Mouse (Mus musculus): ENCODE results near the gene Gtf2ird2.

Gtf2ird2 gene

DNA sequence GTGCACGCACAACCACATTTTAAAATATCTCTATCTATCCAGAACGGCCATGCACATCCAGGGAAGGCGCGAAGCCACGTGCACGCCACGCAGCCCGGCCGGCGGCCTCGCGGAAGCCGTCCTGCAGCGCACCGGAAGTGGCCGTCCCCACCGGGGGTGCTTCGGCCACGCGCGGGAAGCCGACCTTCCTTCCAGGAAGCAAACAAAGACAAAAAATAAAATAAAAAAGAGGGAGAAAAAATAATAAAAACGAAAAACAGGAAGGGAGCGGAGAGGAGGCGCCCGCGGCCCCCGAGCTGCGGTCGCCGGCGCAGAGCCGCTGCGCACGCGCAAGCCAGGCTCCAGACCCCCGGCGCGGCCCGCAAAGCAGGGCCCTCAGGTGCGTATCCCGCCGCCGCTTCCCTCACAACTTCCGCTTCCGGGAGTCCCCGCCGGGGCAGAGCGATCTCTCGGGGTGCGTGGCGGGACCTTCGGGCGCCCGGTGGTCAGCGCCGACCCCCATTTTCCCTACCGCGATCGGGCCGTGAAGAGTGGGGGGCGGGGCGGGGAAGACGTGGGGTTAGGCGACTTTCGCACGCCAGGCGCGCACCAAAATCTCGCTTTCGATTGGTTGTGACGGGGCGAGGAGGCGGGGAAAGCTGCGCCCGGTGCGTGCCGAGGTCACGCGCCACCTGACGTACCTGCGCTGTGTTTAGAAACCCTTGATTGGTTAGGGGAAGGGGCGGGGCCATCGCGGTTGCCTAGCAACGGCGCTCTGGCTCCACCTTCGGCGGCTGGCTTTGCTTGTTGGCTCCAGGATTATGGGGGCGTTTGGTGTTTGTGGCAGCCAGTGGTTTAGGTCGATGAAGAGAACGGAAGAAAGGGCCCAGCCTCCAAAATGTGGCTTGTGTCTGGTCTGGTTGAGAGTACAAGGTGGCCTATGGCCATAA, at the start of gene Gtf2ird2:
Gtf2ird2 (plus strand) TSS at position 140 of the 929 bp plus-strand sequence.
- DNase-seq (ENCODE audit: extremely low spot score) = peak; percentile 98

DNA sequence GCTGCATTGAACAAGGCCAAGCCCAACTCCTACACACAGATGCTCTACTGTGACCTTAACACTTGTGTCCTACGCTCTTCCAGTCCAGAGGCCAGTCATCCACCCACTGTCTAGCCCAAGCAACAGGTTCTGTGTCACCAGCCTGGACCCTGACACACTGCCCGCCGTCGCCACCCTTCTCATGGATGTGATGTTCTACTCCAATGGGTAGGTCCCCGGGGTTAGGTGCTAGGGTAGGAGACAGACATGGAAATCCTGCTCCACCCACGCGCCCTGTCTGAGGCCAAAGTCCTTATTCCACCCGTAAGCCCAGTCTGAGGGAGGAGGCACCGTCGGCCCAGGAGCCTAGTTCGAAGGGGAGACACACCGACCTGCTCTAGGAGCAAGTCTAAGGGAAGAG, 47.8 kb upstream of the Gtf2ird2 start:
- no peak for DNase-seq (ENCODE audit: extremely low spot score)

DNA sequence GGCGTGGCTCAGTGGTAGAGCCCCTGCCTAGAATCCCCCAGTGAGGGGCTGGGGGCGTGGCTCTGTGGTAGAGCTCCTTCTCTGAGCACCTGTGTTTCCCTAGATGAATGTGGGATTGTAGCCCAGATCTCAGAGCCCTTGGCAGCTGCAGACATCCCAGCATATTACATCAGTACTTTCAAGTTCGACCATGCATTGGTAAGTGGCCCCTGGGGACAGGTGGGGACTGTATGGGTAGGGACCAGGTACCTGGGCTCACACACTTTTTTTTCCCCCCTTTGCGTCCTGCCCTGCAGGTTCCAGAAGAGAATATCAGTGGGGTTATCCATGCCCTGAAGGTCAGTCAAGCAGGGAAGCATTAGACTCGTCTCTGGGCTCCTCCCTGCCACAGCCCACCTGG, 45.9 kb upstream of the Gtf2ird2 start:
- DNase-seq (ENCODE audit: extremely low spot score) = no peak

DNA sequence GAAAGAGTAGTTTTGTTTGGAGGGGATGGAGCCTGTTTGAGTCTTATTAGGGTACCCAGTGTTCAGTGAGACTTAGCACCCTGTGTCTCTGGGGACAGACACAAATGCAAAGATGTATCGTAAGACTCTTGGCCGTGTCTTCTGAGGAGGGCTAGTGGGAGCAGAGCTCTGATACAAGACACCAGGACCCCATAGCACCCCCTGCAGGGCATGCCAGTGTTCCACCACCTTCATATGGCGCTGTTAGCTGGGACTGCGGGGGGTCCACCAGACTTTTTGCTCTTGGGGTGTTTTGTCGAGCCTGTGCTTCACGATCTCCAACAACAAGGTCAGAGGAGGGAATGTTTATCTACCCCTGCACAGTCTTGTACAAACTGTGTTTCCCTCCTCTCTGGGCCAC, 44.4 kb upstream of the Gtf2ird2 start:
- DNase-seq (ENCODE audit: extremely low spot score) = no peak

DNA sequence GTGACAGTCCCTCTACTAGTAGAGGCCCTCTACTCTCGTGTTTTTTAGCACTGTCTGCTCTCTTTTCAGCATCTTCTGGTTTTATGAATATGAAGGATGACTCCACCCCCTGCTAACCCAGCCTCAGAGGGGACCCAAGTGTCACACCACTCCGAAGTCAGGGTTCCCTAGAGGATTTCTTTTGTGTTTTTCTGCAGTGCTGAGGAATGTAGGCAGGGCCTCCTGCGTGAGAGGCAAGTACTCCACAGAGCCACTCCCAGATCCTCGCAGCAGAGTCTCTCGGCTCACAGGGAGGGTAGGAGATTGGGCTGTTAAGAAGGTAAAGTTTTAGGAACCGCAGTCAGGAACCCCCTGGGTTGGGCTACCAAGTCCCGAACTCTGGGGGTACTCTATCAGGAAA, 42.6 kb upstream of the Gtf2ird2 start:
- DNase-seq (ENCODE audit: extremely low spot score) = no peak

DNA sequence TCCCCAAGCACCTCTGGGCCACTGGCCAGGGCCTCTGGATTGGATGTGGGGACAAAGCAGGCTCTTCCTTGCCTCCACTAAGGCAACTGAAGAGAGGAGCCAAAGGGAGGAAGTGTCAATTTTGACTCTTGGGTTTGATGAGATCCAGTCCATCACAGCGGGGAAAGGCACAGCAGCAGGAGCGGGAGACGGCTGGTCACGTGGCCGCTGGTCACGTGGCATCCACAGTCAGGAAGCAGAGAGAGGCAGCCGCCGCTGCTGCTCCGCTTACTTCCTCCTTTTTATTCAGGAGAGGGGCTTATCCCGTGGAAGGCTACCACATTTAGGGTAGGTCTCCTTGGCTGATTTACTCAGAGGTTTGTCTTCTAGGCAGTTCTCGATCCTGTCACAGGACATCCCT, 41.4 kb upstream of the Gtf2ird2 start:
- DNase-seq (ENCODE audit: extremely low spot score) = no peak

DNA sequence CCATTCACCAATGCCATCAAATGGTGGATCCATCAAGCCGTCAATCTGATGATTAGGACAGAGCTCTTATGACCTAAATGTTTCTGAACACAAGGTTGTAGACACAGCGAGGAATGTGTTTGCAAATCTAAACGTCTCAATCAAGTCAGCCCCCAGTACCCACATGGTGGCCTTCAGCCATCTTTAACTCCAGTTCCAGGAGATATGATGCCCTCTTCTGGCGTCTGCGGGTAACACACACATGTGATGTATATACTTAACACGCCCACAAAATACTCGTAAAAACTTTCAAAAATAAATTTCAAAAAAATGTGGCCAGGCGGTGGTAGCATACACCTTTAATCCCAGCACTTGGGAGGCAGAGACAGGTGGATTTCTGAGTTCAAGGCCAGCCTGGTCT, 38.8 kb upstream of the Gtf2ird2 start:
- DNase-seq (ENCODE audit: extremely low spot score) = no peak

DNA sequence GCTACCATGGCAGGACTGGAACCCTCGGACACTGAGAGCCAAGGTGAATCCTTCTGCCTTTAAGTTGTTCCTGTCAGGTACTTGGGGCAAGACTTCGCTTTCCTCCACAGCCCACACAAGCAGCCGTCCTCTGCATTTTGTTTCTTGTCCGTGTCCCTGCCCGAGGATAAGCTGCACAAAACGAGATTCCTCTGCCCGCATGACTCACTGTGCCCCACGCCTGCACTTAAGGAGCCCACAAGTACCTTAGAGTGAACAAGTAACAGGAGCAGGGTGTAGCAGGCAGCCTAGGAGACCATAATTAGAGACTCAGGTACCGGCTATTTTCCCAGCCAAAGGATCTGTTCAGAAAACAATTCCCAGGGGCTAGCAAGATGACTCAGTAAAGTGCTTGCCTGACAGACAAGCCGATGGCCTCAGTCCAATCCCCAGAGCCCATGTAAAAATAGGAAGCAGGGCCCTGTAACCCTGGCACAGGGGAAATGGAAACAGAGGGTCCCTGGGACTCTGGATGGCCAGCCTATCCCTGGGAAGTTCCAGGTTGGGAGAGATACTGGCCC, 36.5 kb upstream of the Gtf2ird2 start:
- DNase-seq (ENCODE audit: extremely low spot score) = no peak

DNA sequence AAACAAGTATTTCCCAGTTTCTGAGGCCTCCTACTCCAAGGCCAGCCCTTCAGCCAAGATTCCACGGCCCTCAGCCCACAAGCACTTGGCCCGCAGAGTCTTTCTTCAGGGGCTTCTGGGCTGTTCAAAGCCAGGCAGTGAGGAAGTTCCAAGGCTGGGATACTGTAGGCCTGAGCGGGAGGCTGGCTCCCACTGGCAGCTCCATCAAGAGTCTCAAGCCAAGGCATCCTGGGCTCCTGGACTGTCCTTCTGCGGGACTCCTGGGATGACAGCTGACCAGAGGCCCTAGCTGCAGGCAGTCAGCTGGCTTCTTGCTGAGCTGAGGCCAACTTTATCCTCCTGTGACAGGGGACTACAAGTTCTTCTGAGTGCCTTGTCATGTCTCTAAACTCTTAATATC, 35.7 kb upstream of the Gtf2ird2 start:
- DNase-seq (ENCODE audit: extremely low spot score) = no peak

DNA sequence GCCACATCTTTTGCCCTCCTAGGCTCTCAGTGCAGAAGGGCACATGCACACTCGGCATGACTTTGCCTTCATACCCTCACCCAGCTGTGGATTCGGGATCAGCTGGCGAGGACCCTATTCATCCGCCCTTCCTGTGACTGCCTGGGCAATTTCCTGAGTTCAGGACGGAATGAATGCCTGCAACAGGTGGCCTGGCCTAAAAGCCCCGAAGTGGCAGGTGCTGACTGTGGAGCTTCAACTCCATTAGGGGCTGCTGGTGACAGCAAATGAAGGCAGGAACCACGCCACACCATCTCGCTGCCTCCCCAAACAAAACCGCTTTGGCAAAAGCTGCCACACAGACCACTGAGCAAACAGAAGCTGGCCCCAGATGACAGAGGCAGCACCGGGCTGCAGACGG, 31.9 kb upstream of the Gtf2ird2 start:
- no peak for DNase-seq (ENCODE audit: extremely low spot score)

DNA sequence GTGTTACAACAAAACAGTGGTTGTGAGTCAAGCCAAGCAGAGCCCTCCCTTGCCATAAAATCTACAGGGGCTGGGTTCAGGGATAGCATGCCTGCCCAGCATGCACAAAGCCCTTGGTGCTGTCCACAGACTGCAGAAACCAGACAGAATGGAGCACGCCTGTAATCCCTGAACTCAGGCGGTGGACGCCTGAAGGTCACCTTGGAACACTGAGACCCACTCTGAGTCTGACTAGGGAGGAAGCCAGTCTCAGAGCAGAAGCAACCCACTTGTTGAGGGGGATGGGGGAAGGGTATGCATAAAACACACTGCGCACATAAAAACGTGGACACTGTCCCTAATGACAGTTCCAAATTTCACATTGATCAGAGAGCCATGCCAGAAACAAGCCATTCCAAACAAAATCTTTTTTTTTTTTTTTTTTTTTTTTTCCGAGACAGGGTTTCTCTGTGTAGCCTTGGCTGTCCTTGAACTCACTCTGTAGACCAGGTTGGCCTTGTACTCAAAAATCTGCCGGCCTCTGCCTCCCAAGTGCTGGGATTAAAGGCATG, 27.8 kb upstream of the Gtf2ird2 start:
- DNase-seq (ENCODE audit: extremely low spot score) = no peak

DNA sequence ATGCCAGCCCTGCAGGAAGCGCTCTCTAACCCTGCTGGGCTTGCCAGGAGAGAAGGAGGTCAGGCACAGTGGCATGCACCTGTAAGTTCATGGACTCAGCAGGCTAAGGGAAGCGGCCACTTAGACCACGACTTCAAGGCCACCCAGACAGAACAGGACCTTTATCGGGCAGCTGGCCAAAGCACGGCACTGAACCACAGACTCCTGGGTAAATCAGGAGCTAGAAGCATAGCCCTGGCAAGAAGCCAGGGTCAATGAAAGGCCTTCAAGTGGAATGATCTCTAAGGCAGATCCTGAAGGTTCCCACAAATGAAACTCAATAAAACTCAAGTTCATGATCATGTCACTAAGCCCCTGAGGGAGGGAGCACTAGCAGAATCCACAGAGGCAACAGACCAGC, 19.1 kb upstream of the Gtf2ird2 start:
- no peak for DNase-seq (ENCODE audit: extremely low spot score)

DNA sequence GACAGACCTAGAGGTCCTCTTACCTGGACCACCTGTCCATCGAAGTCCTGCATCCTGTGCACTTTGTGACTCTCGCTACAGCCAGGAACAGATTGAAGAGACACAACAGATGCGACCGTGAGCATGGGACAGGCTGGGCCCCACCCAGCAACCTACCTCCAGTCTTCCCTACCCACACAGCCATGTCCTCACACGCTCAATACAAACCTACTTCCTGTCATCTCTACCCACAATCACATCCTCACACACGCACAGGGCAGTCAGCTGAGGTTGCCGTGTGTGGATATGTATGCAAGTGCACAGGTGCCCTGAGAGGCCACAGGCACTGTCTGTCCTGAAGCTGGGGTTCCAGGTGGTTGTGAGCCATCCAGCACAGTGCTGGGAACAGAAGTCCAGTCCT, 17.2 kb upstream of the Gtf2ird2 start:
- DNase-seq (ENCODE audit: extremely low spot score) = no peak

DNA sequence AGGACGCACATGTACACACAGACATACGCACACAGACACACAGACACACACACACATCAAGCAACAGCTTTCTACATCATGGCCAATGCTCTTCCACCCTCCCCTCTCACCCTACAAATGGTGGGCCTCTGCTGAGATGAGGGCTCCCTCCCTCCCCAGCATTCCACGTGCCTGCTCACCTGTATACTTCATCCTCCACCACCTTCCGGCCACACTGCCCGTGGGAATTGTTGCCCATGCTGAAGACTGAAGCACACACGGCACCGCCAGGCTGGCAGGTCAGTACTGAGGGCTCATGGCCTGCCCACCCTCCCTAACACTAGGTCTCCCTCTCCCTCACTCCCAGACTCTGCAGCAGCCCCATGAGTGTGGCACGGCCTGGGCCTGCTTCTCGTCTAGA, 15.8 kb upstream of the Gtf2ird2 start:
- no peak for DNase-seq (ENCODE audit: extremely low spot score)

DNA sequence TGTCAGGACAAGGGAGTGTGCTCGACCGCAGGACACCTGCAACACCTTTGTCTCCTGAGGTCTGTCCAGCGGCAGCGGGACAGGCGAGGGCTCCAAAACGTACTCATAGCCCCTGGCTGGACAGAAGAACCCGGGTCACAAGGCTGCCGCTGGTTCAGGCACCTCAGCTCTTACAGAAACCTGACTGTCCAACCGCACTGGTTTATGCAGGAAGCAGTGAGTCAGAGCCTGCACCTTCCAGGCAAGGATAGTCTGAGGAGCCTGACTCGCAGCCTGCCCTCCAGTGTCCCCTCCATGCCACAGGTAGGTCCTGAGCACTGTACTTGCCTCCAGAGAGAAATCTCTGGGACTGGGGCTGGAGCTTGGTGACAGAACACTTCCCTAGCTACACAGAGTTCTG, 14.6 kb upstream of the Gtf2ird2 start:
- no peak for DNase-seq (ENCODE audit: extremely low spot score)

DNA sequence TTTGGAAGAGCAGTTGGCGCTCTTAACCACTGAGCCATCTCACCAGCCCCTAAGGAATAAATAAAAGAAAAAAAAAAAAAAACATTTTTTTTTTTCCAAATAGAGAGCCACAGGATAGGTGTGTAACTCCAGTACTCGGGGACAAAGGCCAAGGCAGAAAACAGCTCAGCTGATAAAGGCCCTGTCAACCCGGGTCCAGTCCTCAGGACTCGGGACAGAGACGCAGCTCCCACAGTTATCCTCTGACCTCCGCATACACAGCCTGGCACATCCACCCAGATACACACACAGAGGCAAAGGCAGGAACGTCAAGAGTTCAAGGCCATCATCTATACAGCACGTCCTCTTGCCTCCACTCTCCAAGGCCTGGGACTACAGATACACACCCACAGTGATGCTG, 13.7 kb upstream of the Gtf2ird2 start:
- DNase-seq (ENCODE audit: extremely low spot score) = no peak

DNA sequence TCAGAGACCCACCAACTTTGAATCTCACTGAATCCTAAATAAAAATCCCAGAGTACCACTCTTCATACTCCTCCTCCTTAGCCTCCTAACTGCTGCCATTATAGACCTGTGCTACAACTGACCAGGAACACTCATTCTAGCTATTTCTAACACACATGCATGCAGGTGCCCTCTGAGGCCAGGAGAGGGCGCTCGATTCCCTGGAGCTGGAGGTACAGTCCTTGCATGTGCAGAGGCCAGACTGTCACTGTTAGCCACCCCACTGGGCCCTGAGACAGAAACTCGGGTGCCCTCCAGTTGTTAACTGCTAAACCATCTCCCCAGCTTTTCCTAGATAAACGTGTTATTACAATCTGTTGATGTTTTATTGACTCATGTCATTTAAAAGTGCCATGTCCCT, 10.6 kb upstream of the Gtf2ird2 start:
- DNase-seq (ENCODE audit: extremely low spot score) = peak; percentile 44

DNA sequence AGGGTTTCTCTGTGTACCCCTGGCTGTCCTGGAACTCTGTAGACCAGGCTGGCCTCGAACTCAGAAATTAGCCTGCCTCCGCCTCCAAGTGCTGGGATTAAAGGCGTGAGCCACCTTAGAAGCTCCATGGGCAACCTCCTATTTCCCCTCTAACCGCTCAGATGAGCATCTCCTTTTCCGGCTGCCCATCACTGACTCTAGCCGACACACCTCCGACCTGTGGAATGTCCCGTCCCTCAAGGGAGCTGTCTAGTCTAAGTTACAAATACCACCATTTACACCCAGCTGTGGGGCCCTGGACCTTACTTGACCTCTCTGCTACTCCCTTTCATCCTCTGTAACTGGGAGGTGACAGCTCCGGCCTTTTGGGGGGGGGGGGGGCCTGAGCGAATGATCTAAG, 8.1 kb upstream of the Gtf2ird2 start:
- peak; percentile 69 for DNase-seq (ENCODE audit: extremely low spot score)

DNA sequence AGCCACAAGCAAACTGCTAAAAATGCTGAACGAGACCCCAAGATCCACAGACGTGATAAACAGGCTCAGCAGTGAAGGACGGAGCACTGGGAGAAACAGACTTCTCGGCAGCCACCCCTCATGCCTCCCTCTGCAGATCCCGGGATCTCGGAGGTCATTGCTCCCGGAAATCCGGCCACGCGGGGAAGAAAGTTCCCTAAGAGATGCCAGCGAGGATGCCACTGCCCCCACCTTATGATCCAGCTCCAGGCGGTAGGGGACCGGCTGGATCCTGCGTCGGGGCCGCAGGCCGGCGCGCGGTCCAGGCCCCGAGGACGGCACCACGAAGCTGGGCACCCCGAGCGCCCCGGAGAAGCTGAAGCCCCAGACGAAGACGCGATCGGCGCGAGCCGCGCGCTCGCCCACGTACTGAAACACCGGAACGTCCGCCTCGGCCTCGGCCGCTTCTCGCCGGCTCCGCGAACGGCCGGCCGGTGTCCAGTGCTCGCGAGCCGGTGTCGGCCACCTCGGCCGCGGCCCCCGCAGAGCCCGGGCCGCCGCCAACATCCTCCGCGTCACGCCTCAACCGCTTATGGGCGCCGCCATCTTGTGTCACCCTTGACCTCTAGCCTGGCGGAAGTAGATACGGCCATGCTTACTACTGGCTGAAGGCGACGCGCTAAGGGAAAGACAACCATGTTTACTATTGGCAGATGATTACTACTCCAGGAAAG, 7.5 kb upstream of the Gtf2ird2 start, which contains the start of gene Rcc1l:
Rcc1l (minus strand) TSS at position 606 of the 713 bp plus-strand sequence.
- DNase-seq (ENCODE audit: extremely low spot score) = peak; percentile 80

DNA sequence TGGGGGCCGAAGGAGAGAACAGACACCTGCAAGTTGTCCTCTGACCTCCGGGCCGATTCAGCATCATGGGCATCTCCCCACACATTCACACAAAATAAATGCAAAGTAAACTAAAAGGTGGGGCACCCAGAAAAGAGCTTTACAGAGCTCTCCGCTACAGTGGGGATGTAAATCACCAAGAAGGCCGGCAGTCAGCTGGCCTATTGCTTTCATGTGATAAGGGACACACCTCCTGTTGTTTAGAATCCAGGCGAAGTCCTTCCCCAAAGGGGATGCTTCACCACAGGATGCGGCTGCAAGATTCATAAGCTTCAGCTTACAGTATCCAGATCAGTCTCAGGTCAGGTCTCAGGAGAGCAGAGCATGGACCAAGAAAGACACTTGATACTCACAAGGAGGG, 5.3 kb upstream of the Gtf2ird2 start:
- no peak for DNase-seq (ENCODE audit: extremely low spot score)

DNA sequence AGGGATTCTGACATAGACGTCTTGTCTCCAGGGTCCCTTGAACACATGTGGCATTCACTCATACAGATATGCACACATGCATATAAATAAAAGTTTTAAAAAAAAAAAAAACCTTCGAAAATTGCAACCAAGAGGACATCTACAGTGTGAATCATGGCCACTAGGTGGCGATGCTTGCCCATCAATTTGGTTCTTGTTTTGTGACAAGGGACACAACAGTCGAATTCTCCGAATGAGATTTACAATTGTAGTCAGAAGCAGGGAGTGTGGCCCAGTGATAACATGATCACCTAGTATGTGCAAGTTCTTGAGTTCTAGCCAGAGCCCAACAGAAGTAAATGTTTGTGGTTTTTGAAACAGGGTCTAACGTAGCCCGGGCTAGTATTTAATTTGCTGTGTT, 3.9 kb upstream of the Gtf2ird2 start:
- DNase-seq (ENCODE audit: extremely low spot score) = peak; percentile 76

DNA sequence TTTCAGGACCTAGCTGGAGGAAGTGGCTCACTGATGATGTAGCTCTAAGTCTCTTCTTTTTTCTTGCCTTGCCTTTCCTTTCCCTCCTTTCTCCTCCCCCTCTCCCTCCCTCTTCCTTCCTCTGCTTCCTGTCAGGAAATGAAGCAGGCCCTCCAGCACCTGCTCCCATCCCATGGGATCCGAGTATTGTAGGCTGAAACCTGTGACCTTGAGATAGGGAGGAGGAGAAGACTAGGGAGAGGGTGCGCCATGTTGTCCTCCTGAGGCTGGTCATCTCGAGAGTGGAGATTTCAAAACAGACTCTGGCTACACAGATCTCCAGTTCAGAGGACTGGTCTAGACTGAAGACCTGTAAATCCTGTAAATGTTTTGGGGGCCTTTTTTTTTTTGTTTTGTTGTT, 1.6 kb upstream of the Gtf2ird2 start:
- DNase-seq (ENCODE audit: extremely low spot score) = no peak
